Mouse (Mus musculus): ENCODE measurements at regions not wholly inside any gene's neighbourhood (a gene's known extent, or its start where the extent isn't known, plus 50 kb on each side); places are given as distances from the start of the nearest gene placed in this dataset.

- no peak for ATAC-seq (replicated peaks; ENCODE audit: insufficient number of reproducible peaks, low FRiP score, low TSS enrichment, poor library complexity, severe bottlenecking)
These were observed 119.3 kb downstream of the Ttc8 start for GRCm38 (mm10) chr12:99039497-99040322.

- no peak for ATAC-seq (replicated peaks; ENCODE audit: insufficient number of reproducible peaks, low FRiP score, low TSS enrichment, poor library complexity, severe bottlenecking)
These were observed 121.2 kb downstream of the Ttc8 start for GRCm38 (mm10) chr12:99041606-99042005.

GRCm38 (mm10) chr12:99042918-99043862 is 122.8 kb downstream of the Ttc8 start:
- no peak for ATAC-seq (replicated peaks; ENCODE audit: insufficient number of reproducible peaks, low FRiP score, low TSS enrichment, poor library complexity, severe bottlenecking)

- no peak for ATAC-seq (replicated peaks; ENCODE audit: insufficient number of reproducible peaks, low FRiP score, low TSS enrichment, poor library complexity, severe bottlenecking)
These were observed 124.1 kb downstream of the Ttc8 start for GRCm38 (mm10) chr12:99044477-99044876.

- no peak for ATAC-seq (replicated peaks; ENCODE audit: insufficient number of reproducible peaks, low FRiP score, low TSS enrichment, poor library complexity, severe bottlenecking)
These were observed 130.1 kb downstream of the Ttc8 start for GRCm38 (mm10) chr12:99050426-99050825.

- ATAC-seq (replicated peaks; ENCODE audit: insufficient number of reproducible peaks, low FRiP score, low TSS enrichment, poor library complexity, severe bottlenecking), result no peak
These were observed 132.2 kb downstream of the Ttc8 start for GRCm38 (mm10) chr12:99052599-99052998.

- no peak for ATAC-seq (replicated peaks; ENCODE audit: insufficient number of reproducible peaks, low FRiP score, low TSS enrichment, poor library complexity, severe bottlenecking)
These were observed 137.1 kb downstream of the Ttc8 start for GRCm38 (mm10) chr12:99057521-99057920.

GRCm38 (mm10) chr12:99058916-99059315 is 138.5 kb downstream of the Ttc8 start:
- ATAC-seq (replicated peaks; ENCODE audit: insufficient number of reproducible peaks, low FRiP score, low TSS enrichment, poor library complexity, severe bottlenecking), result no peak

GRCm38 (mm10) chr12:99059491-99059890 is 139.1 kb downstream of the Ttc8 start:
- no peak for ATAC-seq (replicated peaks; ENCODE audit: insufficient number of reproducible peaks, low FRiP score, low TSS enrichment, poor library complexity, severe bottlenecking)

GRCm38 (mm10) chr12:99060702-99061101 is 140.3 kb downstream of the Ttc8 start:
- no peak for ATAC-seq (replicated peaks; ENCODE audit: insufficient number of reproducible peaks, low FRiP score, low TSS enrichment, poor library complexity, severe bottlenecking)

- no peak for ATAC-seq (replicated peaks; ENCODE audit: insufficient number of reproducible peaks, low FRiP score, low TSS enrichment, poor library complexity, severe bottlenecking)
These were observed 143.1 kb downstream of the Ttc8 start for GRCm38 (mm10) chr12:99063441-99063840.

GRCm38 (mm10) chr12:99063885-99064284 is 143.5 kb downstream of the Ttc8 start:
- no peak for ATAC-seq (replicated peaks; ENCODE audit: insufficient number of reproducible peaks, low FRiP score, low TSS enrichment, poor library complexity, severe bottlenecking)

- no peak for ATAC-seq (replicated peaks; ENCODE audit: insufficient number of reproducible peaks, low FRiP score, low TSS enrichment, poor library complexity, severe bottlenecking)
These were observed 147.6 kb downstream of the Ttc8 start for GRCm38 (mm10) chr12:99067962-99068361.

- ATAC-seq (replicated peaks; ENCODE audit: insufficient number of reproducible peaks, low FRiP score, low TSS enrichment, poor library complexity, severe bottlenecking), result no peak
These were observed 153.4 kb downstream of the Ttc8 start for GRCm38 (mm10) chr12:99073766-99074165.

- no peak for ATAC-seq (replicated peaks; ENCODE audit: insufficient number of reproducible peaks, low FRiP score, low TSS enrichment, poor library complexity, severe bottlenecking)
These were observed 157.0 kb downstream of the Ttc8 start for GRCm38 (mm10) chr12:99077366-99077765.

GRCm38 (mm10) chr12:99079873-99080272 is 159.5 kb downstream of the Ttc8 start:
- ATAC-seq (replicated peaks; ENCODE audit: insufficient number of reproducible peaks, low FRiP score, low TSS enrichment, poor library complexity, severe bottlenecking), result no peak

GRCm38 (mm10) chr12:99083616-99084015 is 163.2 kb downstream of the Ttc8 start:
- no peak for ATAC-seq (replicated peaks; ENCODE audit: insufficient number of reproducible peaks, low FRiP score, low TSS enrichment, poor library complexity, severe bottlenecking)

GRCm38 (mm10) chr12:99084144-99084543 is 163.8 kb downstream of the Ttc8 start:
- peak; percentile 67; the same call in 1 of the 2 replicates for ATAC-seq (replicated peaks; ENCODE audit: insufficient number of reproducible peaks, low FRiP score, low TSS enrichment, poor library complexity, severe bottlenecking)

GRCm38 (mm10) chr12:99087286-99087685 is 166.9 kb downstream of the Ttc8 start:
- no peak for ATAC-seq (replicated peaks; ENCODE audit: insufficient number of reproducible peaks, low FRiP score, low TSS enrichment, poor library complexity, severe bottlenecking)

GRCm38 (mm10) chr12:99091770-99092169 is 171.4 kb downstream of the Ttc8 start:
- ATAC-seq (replicated peaks; ENCODE audit: insufficient number of reproducible peaks, low FRiP score, low TSS enrichment, poor library complexity, severe bottlenecking), result no peak
